Mouse (Mus musculus) fibroblast of lung, adult 2 months (primary cell): ENCODE measurements around the gene Kif1c.

Source experiments
- DNase-seq: peaks from one replicate; pipeline ENCODE4 v3.0.0-alpha.2; 2011; ENCODE audit warnings: low read depth

Kif1c gene

GRCm38 (mm10) chr11:70667271-70668150 lies 32.8 kb upstream of the Kif1c start:
- no peak for DNase-seq

- DNase-seq = no peak
These were observed 32.0 kb upstream of the Kif1c start for GRCm38 (mm10) chr11:70668335-70668770.

GRCm38 (mm10) chr11:70668771-70669505 lies 31.4 kb upstream of the Kif1c start, which contains the start of gene Spag7:
Gene Spag7, minus strand, starts transcription at chr11:70669416.
- DNase-seq = peak; percentile 100

GRCm38 (mm10) chr11:70669582-70670345 lies 30.6 kb upstream of the Kif1c start:
- DNase-seq = no peak

- DNase-seq = no peak
These were observed 29.9 kb upstream of the Kif1c start for GRCm38 (mm10) chr11:70670483-70670882.

- DNase-seq = no peak
These were observed 28.9 kb upstream of the Kif1c start for GRCm38 (mm10) chr11:70671333-70672047.

- DNase-seq = no peak
These were observed 26.3 kb upstream of the Kif1c start for GRCm38 (mm10) chr11:70674014-70674413.

- DNase-seq = no peak
These were observed 25.8 kb upstream of the Kif1c start for GRCm38 (mm10) chr11:70674501-70674900.

- no peak for DNase-seq
These were observed 22.3 kb upstream of the Kif1c start for GRCm38 (mm10) chr11:70678092-70678491.

- no peak for DNase-seq
These were observed 21.8 kb upstream of the Kif1c start for GRCm38 (mm10) chr11:70678576-70678975.

- no peak for DNase-seq
These were observed 21.0 kb upstream of the Kif1c start for GRCm38 (mm10) chr11:70679361-70679760.

GRCm38 (mm10) chr11:70679894-70680293 lies 20.5 kb upstream of the Kif1c start:
- DNase-seq = no peak

- DNase-seq = no peak
These were observed 19.2 kb upstream of the Kif1c start for GRCm38 (mm10) chr11:70681170-70681569.

- no peak for DNase-seq
These were observed 18.3 kb upstream of the Kif1c start for GRCm38 (mm10) chr11:70681897-70682581.

GRCm38 (mm10) chr11:70683640-70684039 lies 16.7 kb upstream of the Kif1c start:
- no peak for DNase-seq

- DNase-seq = no peak
These were observed 13.3 kb upstream of the Kif1c start for GRCm38 (mm10) chr11:70686901-70687566.

GRCm38 (mm10) chr11:70687601-70688199 lies 12.6 kb upstream of the Kif1c start, which contains the start of gene Camta2:
Gene Camta2, minus strand, starts transcription at chr11:70688105.
- no peak for DNase-seq

GRCm38 (mm10) chr11:70688372-70688771 lies 12.0 kb upstream of the Kif1c start:
- DNase-seq = no peak

- DNase-seq = no peak
These were observed 10.8 kb upstream of the Kif1c start for GRCm38 (mm10) chr11:70689578-70689977.

- DNase-seq = no peak
These were observed 6.8 kb upstream of the Kif1c start for GRCm38 (mm10) chr11:70693504-70693903.
